Comparison of ENCODE assay signal across 14 mouse cellular contexts in genomic region chr7:82748812-82749211, GRCm38 (mm10).
DNase-seq lines count a peak whose midpoint lies in the region; ATAC-seq lines count a peak whose summit lies in the region.
"Had no signal": no experiment of that assay in that cellular context is flagged by ENCODE, and none has a peak within 500 bp of the region (broad histone marks: within the 10 kb centered on the region; RNA-seq: fewer than 3 reads in every experiment).

No protein-coding gene starts in this region.

- WGBS in kidney, embryonic 15.5 days, result 66% methylated on average over 2 of the region's 2 CpGs
- WGBS in embryonic facial prominence, embryonic 11.5 days, result 34% methylated on average over 2 of the region's 2 CpGs
- WGBS in limb, embryonic 13.5 days, result 59% methylated on average over 2 of the region's 2 CpGs

- H3K4me1 ChIP-seq in kidney, embryonic 15.5 days, result peaks cover 16% of the 10 kb centered on the region
- no peaks in the 10 kb centered on the region for H3K4me1 ChIP-seq in embryonic facial prominence, embryonic 11.5 days (ENCODE audit: control insufficient read depth, insufficient read depth, low read length)
- peaks cover 37% of the 10 kb centered on the region for H3K4me1 ChIP-seq in limb, embryonic 13.5 days

- peak; percentile 56 for DNase-seq in embryo, embryonic 10.5 days (ENCODE audit: low spot score)
- DNase-seq in embryo, embryonic 9.5 days (ENCODE audit: extremely low spot score), result no peak
- no peak for DNase-seq in kidney, adult 11 months
- peak; percentile 33 for DNase-seq in embryonic facial prominence, embryonic 11.5 days (ENCODE audit: low spot score)
- no peak for DNase-seq in frontal cortex, postnatal 25 days (ENCODE audit: low spot score in 2 of 2)
- no peak for DNase-seq in urinary bladder, adult 2 months (ENCODE audit: low spot score)
- DNase-seq: cerebellum, adult 11-12 months; layer of hippocampus, postnatal 36 days; right cerebral cortex, adult 18-20 months had no signal

- H3K27ac ChIP-seq in kidney, embryonic 15.5 days, result peak overlapping the region; percentile 54; the same call in 1 of the 2 replicates
- H3K27ac ChIP-seq in embryonic facial prominence, embryonic 11.5 days (replicated peaks; ENCODE audit: low read depth, low read length), result no peak overlapping the region
- peak overlapping the region; percentile 15; the same call in 1 of the 2 replicates for H3K27ac ChIP-seq in limb, embryonic 13.5 days

- H3K27me3 ChIP-seq in kidney, embryonic 15.5 days, result no peaks in the 10 kb centered on the region
- no peaks in the 10 kb centered on the region for H3K27me3 ChIP-seq in embryonic facial prominence, embryonic 11.5 days (ENCODE audit: control insufficient read depth, insufficient read depth, low read length)
- H3K27me3 ChIP-seq in limb, embryonic 13.5 days, result no peaks in the 10 kb centered on the region
- H3K27me3 ChIP-seq: limb, embryonic 12.5 days had no signal

- no peaks in the 10 kb centered on the region for H3K9me3 ChIP-seq in kidney, embryonic 15.5 days (replicated peaks)
- no peaks in the 10 kb centered on the region for H3K9me3 ChIP-seq in embryonic facial prominence, embryonic 11.5 days (replicated peaks; ENCODE audit: control insufficient read depth, low read length)
- no peaks in the 10 kb centered on the region for H3K9me3 ChIP-seq in limb, embryonic 13.5 days
- H3K9me3 ChIP-seq: heart, embryonic 10.5 days; limb, embryonic 12.5 days had no signal

- no peak overlapping the region for H3K9ac ChIP-seq in kidney, embryonic 15.5 days
- no peak overlapping the region for H3K9ac ChIP-seq in embryonic facial prominence, embryonic 11.5 days (replicated peaks; ENCODE audit: low read length)
- no peak overlapping the region for H3K9ac ChIP-seq in limb, embryonic 13.5 days
- H3K9ac ChIP-seq: limb, embryonic 12.5 days had no signal

- 0 out of 2 replicates have a peak, but pooled peaks have one; percentile 29 for ATAC-seq in kidney, embryonic 15.5 days (replicated peaks; ENCODE audit: low FRiP score)
- no peak; the same call in 1 of the 2 replicates for ATAC-seq in embryonic facial prominence, embryonic 11.5 days (replicated peaks; ENCODE audit: insufficient number of reproducible peaks, low FRiP score, low TSS enrichment, low read depth)
- no peak for ATAC-seq in limb, embryonic 13.5 days (ENCODE audit: low FRiP score, low read depth)

- H3K4me3 ChIP-seq in kidney, embryonic 15.5 days (replicated peaks), result no peak overlapping the region
- H3K4me3 ChIP-seq in embryonic facial prominence, embryonic 11.5 days (ENCODE audit: low read depth, low read length), result no peak overlapping the region
- no peak overlapping the region for H3K4me3 ChIP-seq in limb, embryonic 13.5 days
- H3K4me3 ChIP-seq: heart, embryonic 10.5 days; limb, embryonic 12.5 days had no signal

- peaks cover 9% of the 10 kb centered on the region; the same call in 1 of the 2 replicates for H3K36me3 ChIP-seq in kidney, embryonic 15.5 days
- no peaks in the 10 kb centered on the region for H3K36me3 ChIP-seq in embryonic facial prominence, embryonic 11.5 days (replicated peaks; ENCODE audit: control insufficient read depth, insufficient read depth, low read depth, low read length)
- H3K36me3 ChIP-seq in limb, embryonic 13.5 days, result peaks cover 19% of the 10 kb centered on the region; the same call in 1 of the 2 replicates
- H3K36me3 ChIP-seq: heart, embryonic 10.5 days had no signal

- H3K4me2 ChIP-seq in kidney, embryonic 15.5 days, result no peak overlapping the region
- no peak overlapping the region for H3K4me2 ChIP-seq in embryonic facial prominence, embryonic 11.5 days (ENCODE audit: low read depth, low read length)
- no peak overlapping the region for H3K4me2 ChIP-seq in limb, embryonic 13.5 days (replicated peaks)
- H3K4me2 ChIP-seq: limb, embryonic 12.5 days; midbrain, embryonic 11.5 days had no signal

Comparison
In these comparisons a context has a peak if more than half of its experiments do, and no peak if none do; other contexts are left out.
1. DNase-seq: peak in embryo, embryonic 10.5 days (single experiment) and embryonic facial prominence, embryonic 11.5 days (single experiment); none in embryo, embryonic 9.5 days (single experiment), kidney, adult 11 months (single experiment), frontal cortex, postnatal 25 days (0 of 2) and urinary bladder, adult 2 months (single experiment).